Mouse (Mus musculus) forebrain, postnatal 0 days (tissue): ENCODE results near the gene Spn. TPM values are rescaled to one million over a fixed set of nuclear protein-coding genes. Genes with fewer than 3 reads are reported as not detected.
A peak's percentile ranks its signal among the peaks of the same experiment; 100 is the strongest.

ENCODE experiments used
- ATAC-seq: fragments of 200-750 bp; cut with Nextera tagmentation; 2 replicates; pipeline ENCODE4 v1.8.0; 2017; ENCODE audit warnings: mild to moderate bottlenecking, moderate library complexity
- DNase-seq: peaks from one replicate; pipeline ENCODE4 v3.0.0-alpha.2; 2015
- H3K27ac ChIP-seq: fragments of 300-500 bp; sonication (generic); 2 replicates; pipeline ENCODE4 v1.5.1; 2014; ENCODE audit warnings: low read depth, mild to moderate bottlenecking, antibody characterized with exemption, low read length, moderate library complexity, mixed read lengths
- H3K27me3 ChIP-seq: fragments of 300-500 bp; sonication (generic); 2 replicates; pipeline ENCODE4 v1.6.1; 2014; ENCODE audit warnings: mild to moderate bottlenecking, low read length, mixed read lengths; ENCODE audit not compliant: insufficient read depth
- H3K36me3 ChIP-seq: fragments of 300-500 bp; sonication (generic); 2 replicates; pipeline ENCODE4 v1.6.1; 2014; ENCODE audit warnings: mild to moderate bottlenecking, moderate library complexity; ENCODE audit not compliant: insufficient read depth
- H3K4me1 ChIP-seq: fragments of 300-500 bp; sonication (generic); 2 replicates; pipeline ENCODE4 v1.6.1; 2014; ENCODE audit warnings: antibody characterized with exemption; ENCODE audit not compliant: insufficient read depth
- H3K4me2 ChIP-seq: fragments of 300-500 bp; sonication (generic); 2 replicates; pipeline ENCODE4 v1.6.1; 2014; ENCODE audit warnings: low read depth, mild to moderate bottlenecking, moderate library complexity
- H3K4me3 ChIP-seq: fragments of 300-500 bp; sonication (generic); 2 replicates; pipeline ENCODE4 v1.5.1; 2014; ENCODE audit warnings: low read depth, low read length, mixed read lengths
- H3K9ac ChIP-seq: fragments of 300-500 bp; sonication (generic); 2 replicates; pipeline ENCODE4 v1.6.1; 2014; ENCODE audit warnings: mild to moderate bottlenecking
- H3K9me3 ChIP-seq: fragments of 300-500 bp; sonication (generic); 2 replicates; pipeline ENCODE4 v1.6.1; 2016; ENCODE audit warnings: low read length
- CTCF ChIP-seq: sonication (generic); IDR thresholded peaks from 2 replicates; pipeline ENCODE4 v1.5.1; 2016; ENCODE audit warnings: antibody characterized with exemption, control low read depth, low read depth
- WGBS: fragments of 180-500 bp; shearing (Covaris S2); extraction: QIAGEN DNeasy Blood & Tissue Kit; methylation state at CpG from one replicate; pipeline ENCODE4 v1.1.7; 2014; 5-methylcytosine and 5-hydroxymethylcytosine counted together
- polyA plus RNA-seq: library from polyadenylated mRNA; unstranded; fragments of >200 nt; fragmentation: Nextera tagmentation; extraction: Ambion mirVana; gene quantifications from 2 replicates; pipeline ENCODE4 v1.2.1, GENCODE M21; 2015
- total RNA-seq: library from RNA; depleted of rRNA; stranded (reverse); fragments of >200 nt; gene quantifications from 2 replicates; pipeline ENCODE4 v1.2.3, GENCODE M21; 2014

Spn gene
- total and polyA plus RNA-seq, 2 experiments from 2014 or later: 0.10 to 0.14 TPM

GRCm38 (mm10) chr7:127116331-127116935 lies 21.2 kb downstream of the Spn start:
- no peak for TF ChIP-seq CTCF

GRCm38 (mm10) chr7:127114920-127115319 lies 22.7 kb downstream of the Spn start:
- no peak overlapping the region for H3K4me3 ChIP-seq
- H3K9me3 ChIP-seq: no peaks in the 10 kb centered on the region
- no peak overlapping the region for H3K27ac ChIP-seq
- H3K4me2 ChIP-seq: no peak overlapping the region
- no peak for DNase-seq
- WGBS: 86% methylated on average over 11 of the region's 11 CpGs
- H3K36me3 ChIP-seq: no peaks in the 10 kb centered on the region
- ATAC-seq: no peak
- no peaks in the 10 kb centered on the region for H3K27me3 ChIP-seq
- no peak for TF ChIP-seq CTCF
- H3K4me1 ChIP-seq: no peaks in the 10 kb centered on the region
- H3K9ac ChIP-seq: no peak overlapping the region

More at GRCm38 (mm10) chr7:127116331-127116935, 21.2 kb downstream of the Spn start:
- Histone ChIP-seq H3K4me3 (no peak overlapping the region), H3K27me3 (peaks cover 8% of the 10 kb centered on the region; the same call in 1 of the 2 replicates), H3K4me1 (no peaks in the 10 kb centered on the region), H3K36me3 (no peaks in the 10 kb centered on the region), H3K27ac (no peak overlapping the region), H3K4me2 (no peak overlapping the region), H3K9ac (no peak overlapping the region), H3K9me3 (no peaks in the 10 kb centered on the region)
- whole genome bisulfite sequencing: 49% methylated on average over 11 of the region's 11 CpGs
- ATAC-seq: peak; percentile 42
- no peak for DNase-seq

- DNase-seq: peak; percentile 59
- no peak overlapping the region for H3K27ac ChIP-seq
- ATAC-seq: peak; percentile 47; the same call in 1 of the 2 replicates
- H3K9me3 ChIP-seq: no peaks in the 10 kb centered on the region
- no peaks in the 10 kb centered on the region for H3K4me1 ChIP-seq
- H3K4me3 ChIP-seq: no peak overlapping the region
- no peaks in the 10 kb centered on the region for H3K36me3 ChIP-seq
- WGBS: 44% methylated on average over 11 of the region's 12 CpGs
- no peaks in the 10 kb centered on the region for H3K27me3 ChIP-seq
- no peak overlapping the region for H3K4me2 ChIP-seq
- TF ChIP-seq CTCF: no peak
- H3K9ac ChIP-seq: peak overlapping the region; percentile 14; the same call in 1 of the 2 replicates
These were observed 23.9 kb downstream of the Spn start for GRCm38 (mm10) chr7:127113614-127114259.

GRCm38 (mm10) chr7:127112921-127113597 lies 24.6 kb downstream of the Spn start:
- Histone ChIP-seq H3K4me2 (no peak overlapping the region), H3K4me3 (no peak overlapping the region), H3K4me1 (no peaks in the 10 kb centered on the region), H3K27me3 (no peaks in the 10 kb centered on the region), H3K27ac (no peak overlapping the region), H3K36me3 (no peaks in the 10 kb centered on the region), H3K9me3 (no peaks in the 10 kb centered on the region), H3K9ac (no peak overlapping the region)
- no peak for DNase-seq
- WGBS: 50% methylated on average over 9 of the region's 9 CpGs
- TF ChIP-seq CTCF: no peak
- ATAC-seq: no peak

GRCm38 (mm10) chr7:127112251-127112841 lies 25.3 kb downstream of the Spn start:
- no peaks in the 10 kb centered on the region for H3K9me3 ChIP-seq
- no peak for TF ChIP-seq CTCF
- H3K4me3 ChIP-seq: no peak overlapping the region
- DNase-seq: no peak
- no peaks in the 10 kb centered on the region for H3K36me3 ChIP-seq
- H3K27ac ChIP-seq: no peak overlapping the region
- H3K4me2 ChIP-seq: no peak overlapping the region
- H3K4me1 ChIP-seq: no peaks in the 10 kb centered on the region
- WGBS: 76% methylated on average over 12 of the region's 12 CpGs
- no peak overlapping the region for H3K9ac ChIP-seq
- no peaks in the 10 kb centered on the region for H3K27me3 ChIP-seq
- no peak for ATAC-seq

- ATAC-seq (no peak), DNase-seq (no peak)
- no peaks in the 10 kb centered on the region for H3K27me3 ChIP-seq
- H3K9ac ChIP-seq: no peak overlapping the region
- no peak overlapping the region for H3K27ac ChIP-seq
- H3K9me3 ChIP-seq: no peaks in the 10 kb centered on the region
- H3K4me2 ChIP-seq: no peak overlapping the region
- no peaks in the 10 kb centered on the region for H3K36me3 ChIP-seq
- H3K4me1 ChIP-seq: no peaks in the 10 kb centered on the region
- TF ChIP-seq CTCF: peak; percentile 69
- WGBS: 46% methylated on average over 6 of the region's 6 CpGs
- H3K4me3 ChIP-seq: no peak overlapping the region
These were observed 26.2 kb downstream of the Spn start for GRCm38 (mm10) chr7:127111461-127111860.
